Mouse (Mus musculus) activated CD4-positive, CD25-positive, alpha-beta regulatory T cell, adult 4 months (primary cell): ENCODE results near the gene Galk2. TPM values are rescaled to one million over a fixed set of nuclear protein-coding genes. Genes with fewer than 3 reads are reported as not detected.

ENCODE experiments used
- ATAC-seq: one replicate; pipeline ENCODE4 v1.8.0; 2017
- polyA plus RNA-seq, 2 experiments: library from polyadenylated mRNA; unstranded; fragments of 100-300 nt; shearing (Covaris generic); gene quantifications; one replicate each; pipeline ENCODE4 v1.2.1; 2017

Gene Galk2
- polyA plus RNA-seq, 2 experiments from 2014 or later = 73.0 to 74.2 TPM

DNA sequence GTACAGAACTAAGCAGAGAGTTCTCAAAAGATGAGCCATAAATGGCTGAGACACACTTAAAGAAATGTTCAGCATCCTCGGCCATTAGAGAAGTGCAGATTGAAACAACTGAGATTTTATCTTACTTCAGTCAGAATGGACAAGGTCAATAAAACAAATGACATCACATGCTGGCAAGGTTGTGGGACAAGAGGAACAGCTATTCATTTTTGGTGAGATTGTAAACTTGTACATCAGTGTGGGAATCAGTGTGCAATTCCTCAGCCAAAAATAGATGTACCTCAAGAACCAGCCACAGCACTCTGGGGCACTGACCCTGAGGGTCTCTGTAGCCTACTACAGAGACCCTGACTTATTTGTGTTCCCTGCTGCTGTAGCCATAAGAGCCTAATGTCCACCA lies 84.4 kb downstream of the Galk2 start:
- ATAC-seq = no peak

GRCm38 (mm10) chr2:125948195-125948594 lies 89.3 kb downstream of the Galk2 start:
- ATAC-seq = no peak

- ATAC-seq = no peak
Measured at GRCm38 (mm10) chr2:125968811-125969210, 109.9 kb downstream of the Galk2 start.

GRCm38 (mm10) chr2:125973207-125973606 lies 114.3 kb downstream of the Galk2 start:
- ATAC-seq = no peak

DNA sequence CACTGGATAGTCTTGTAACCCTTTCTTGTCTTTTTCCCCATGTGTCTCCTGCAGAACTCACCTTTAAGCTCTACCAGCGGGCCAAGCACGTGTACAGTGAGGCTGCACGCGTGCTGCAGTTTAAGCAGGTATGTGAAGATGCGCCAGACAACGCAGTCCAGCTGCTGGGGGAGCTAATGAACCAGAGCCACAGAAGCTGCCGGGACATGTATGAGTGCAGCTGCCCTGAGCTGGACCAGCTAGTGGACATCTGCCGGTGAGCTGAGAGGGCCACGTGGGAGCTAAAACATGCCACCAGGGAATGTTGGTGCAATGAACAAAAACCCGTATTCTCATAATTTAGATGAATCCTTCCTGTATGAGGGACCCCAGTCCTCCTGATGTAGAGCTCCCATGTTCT lies 116.3 kb downstream of the Galk2 start:
- no peak for ATAC-seq

GRCm38 (mm10) chr2:125975808-125976345 lies 117.0 kb downstream of the Galk2 start:
- ATAC-seq = no peak

DNA sequence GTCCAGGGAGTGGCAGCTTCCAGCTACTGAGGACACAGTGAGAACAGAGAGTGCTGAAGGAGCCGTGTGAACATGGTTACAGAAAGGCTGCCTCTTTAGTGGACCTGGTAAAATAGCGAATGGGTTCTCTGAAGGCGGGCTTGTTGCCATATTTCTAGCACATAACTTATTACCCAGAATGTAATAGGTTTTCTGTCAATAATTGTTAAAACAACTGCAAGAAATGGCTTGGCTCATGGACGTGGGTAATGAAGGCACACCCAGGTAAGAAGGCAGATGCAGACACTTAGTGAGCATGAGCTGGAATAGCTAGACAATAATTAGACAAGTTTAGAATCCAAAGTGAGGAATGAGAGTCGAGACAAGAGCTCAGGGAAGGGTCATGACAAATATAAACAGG lies 143.4 kb downstream of the Galk2 start:
- ATAC-seq = no peak

DNA sequence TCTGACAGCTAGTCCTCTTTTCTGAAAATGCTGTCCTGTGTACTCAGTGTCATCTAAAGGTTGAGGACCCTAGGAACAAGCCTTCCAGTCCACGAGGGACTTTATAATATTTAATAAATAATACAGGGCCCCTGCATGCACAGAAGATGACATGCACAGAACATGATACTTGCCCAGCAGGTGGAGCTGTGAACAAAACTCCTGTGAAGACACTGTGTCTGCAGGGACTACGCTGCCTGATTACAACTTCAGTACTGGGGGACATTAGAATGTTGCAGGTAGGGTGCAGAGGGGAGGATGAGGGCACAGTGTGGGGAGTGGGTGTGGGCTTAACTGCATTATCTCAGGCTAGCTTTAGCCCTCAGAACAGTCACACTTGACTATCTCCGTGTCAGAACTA lies 147.2 kb downstream of the Galk2 start:
- no peak for ATAC-seq

GRCm38 (mm10) chr2:126006742-126007141 lies 147.8 kb downstream of the Galk2 start:
- no peak for ATAC-seq

DNA sequence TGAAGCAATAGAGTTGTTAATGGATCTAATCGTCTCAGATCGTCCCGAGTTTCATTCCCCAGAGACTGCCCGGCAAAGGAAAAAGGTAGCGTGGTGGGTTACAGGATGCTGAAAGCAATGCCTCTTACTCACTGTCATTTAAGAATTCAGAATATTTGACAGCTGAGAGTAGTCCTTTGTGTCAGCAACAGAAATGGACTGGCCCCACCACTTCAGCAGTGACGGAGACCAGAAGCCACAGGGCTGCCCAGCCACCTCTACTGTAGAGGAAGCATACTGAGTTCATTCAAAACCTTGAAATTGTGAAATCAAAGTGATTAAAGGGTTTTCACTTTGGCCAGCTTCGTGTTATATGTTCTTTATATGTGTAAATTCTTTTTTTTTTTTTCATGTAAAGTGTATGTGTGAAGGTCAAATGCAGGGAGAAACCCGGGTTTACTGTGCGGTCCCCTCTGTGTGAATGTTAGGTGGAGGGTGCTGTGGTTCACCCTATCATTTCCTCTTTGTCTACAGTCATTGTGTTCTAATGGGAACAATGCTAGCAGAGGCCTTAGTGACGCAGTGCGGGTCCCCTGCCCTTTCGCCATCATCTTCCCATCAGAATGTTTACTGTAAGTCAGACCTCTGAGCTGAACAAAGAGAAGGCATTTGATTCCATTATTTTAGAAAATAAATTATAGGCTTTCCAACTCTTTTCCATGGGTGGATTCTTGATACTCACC lies 156.2 kb downstream of the Galk2 start:
- no peak for ATAC-seq

GRCm38 (mm10) chr2:126015763-126016473 lies 157.0 kb downstream of the Galk2 start:
- no peak for ATAC-seq

GRCm38 (mm10) chr2:126031186-126031900 lies 172.4 kb downstream of the Galk2 start:
- ATAC-seq = no peak

- no peak for ATAC-seq
Measured at GRCm38 (mm10) chr2:126033114-126033972, 174.4 kb downstream of the Galk2 start.

Other genes with a start within 250 kb of the Galk2 start
- gene Cep152, start 234.0 kb upstream of the Galk2 start, polyA plus RNA-seq = 1 to 10 TPM; 5.9 to 6.8 TPM
- 1 to 10 TPM; 6.4 to 9.9 TPM for gene Eid1, start 186.0 kb upstream of the Galk2 start, polyA plus RNA-seq
- gene Shc4, start 135.0 kb upstream of the Galk2 start, polyA plus RNA-seq = under 1 TPM; 0.17 to 0.50 TPM
- 10 to 100 TPM; 19.9 to 21.6 TPM for gene Secisbp2l, start 76.2 kb upstream of the Galk2 start, polyA plus RNA-seq
- gene Cops2, start within 50 bp of the Galk2 start, polyA plus RNA-seq = 10 to 100 TPM; 93.4 to 95.7 TPM
- gene Fgf7, start 175.5 kb downstream of the Galk2 start, polyA plus RNA-seq = under 1 TPM in 1 of 2 experiments, not detected in 1; 0.41 TPM